Mouse (Mus musculus) Patski (cell line): ENCODE measurements around the gene Vil1. TPM values are rescaled to one million over a fixed set of nuclear protein-coding genes. Genes with fewer than 3 reads are reported as not detected.
A peak's percentile ranks its signal among the peaks of the same experiment; 100 is the strongest.

Experiments
- ATAC-seq: fragments of 100-300 bp; one replicate; pipeline ENCODE4 v1.8.0; 2021
- CTCF ChIA-PET: fragments of 350-600 bp; sonication (Branson Sonifier 250); formaldehyde crosslinking; loops from one replicate; lab custom pipeline; 2022; ENCODE audit warnings: inconsistent platforms; lab: Charles Lee
- POLR2A ChIA-PET: fragments of 350-600 bp; sonication (Branson Sonifier 250); formaldehyde crosslinking; loops from one replicate; lab custom pipeline; 2022; ENCODE audit warnings: antibody characterized with exemption, inconsistent platforms; lab: Charles Lee
- DNase-seq: peaks from one replicate; pipeline ENCODE4 v3.0.0-alpha.2; 2011; ENCODE audit warnings: low read depth, low spot score
- H3K27me3 ChIP-seq: fragments of 371-371 bp; one replicate; pipeline ENCODE4 v1.5.1; 2021
- CTCF ChIP-seq: fragments of 100-300 bp; IDR thresholded peaks from one replicate; pipeline ENCODE4 v1.5.1; 2021
- in situ Hi-C: fragments of 300-500 bp; cut with MboI; formaldehyde crosslinking; loops from 3 replicates; pipeline ENCODE4 v1.11.1; 2018; ENCODE audit warnings: low pct_unique_long_range_greater_than_20kb, mixed read lengths
- polyA plus RNA-seq: library from polyadenylated mRNA; unstranded; gene quantifications from one replicate; pipeline ENCODE4 v1.2.3, GENCODE M21; 2021

Gene Vil1
- polyA plus RNA-seq, 1 experiment from 2014 or later = 0.13 TPM

GRCm38 (mm10) chr1:74386714-74387385, 22.3 kb upstream of the Vil1 start:
- no peak for TF ChIP-seq CTCF
- in situ Hi-C loops = no loop called here
- peak; percentile 69 for ATAC-seq
- DNase-seq = peak; percentile 94
- POLR2A ChIA-PET = interaction anchor here (1.0 to 1.4 kb wide), 2 partner anchors 11 to 12 kb away, joined by 3 read pairs; no protein-coding TSS in a partner anchor
- no peaks in the 10 kb centered on the region for H3K27me3 ChIP-seq
- CTCF ChIA-PET = interaction anchor here (0.8 to 1.7 kb wide), 2 partner anchors 18 to 66 kb away, joined by 3 to 5 read pairs; no protein-coding TSS in a partner anchor

DNA sequence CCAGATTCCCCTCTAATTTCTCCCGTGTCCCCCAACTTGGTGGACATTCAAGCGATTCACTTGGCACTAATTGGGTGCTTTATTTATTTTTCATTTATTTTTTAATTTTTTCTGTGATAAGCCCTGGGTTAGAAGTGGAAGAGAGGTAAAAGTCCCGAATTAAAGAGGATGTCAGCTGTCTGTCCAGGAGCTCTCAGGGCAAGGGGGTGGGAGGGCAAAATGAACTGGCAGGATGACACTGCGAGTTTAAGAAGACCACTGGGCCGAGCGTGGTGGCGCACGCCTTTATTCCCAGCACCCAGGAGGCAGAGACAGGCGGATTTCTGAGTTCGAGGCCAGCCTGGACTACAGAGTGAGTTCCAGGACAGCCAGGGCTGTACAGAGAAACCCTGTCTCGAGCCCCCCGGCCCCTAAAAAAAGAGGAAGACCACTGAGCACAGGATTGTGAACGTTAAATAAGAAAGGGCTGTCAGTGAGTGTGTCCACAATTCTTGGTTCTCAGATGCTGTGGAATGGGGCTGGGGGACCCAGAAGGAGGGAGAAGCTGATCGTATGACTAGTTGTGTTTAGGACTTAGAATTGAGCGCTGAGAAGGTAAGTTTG, 21.7 kb upstream of the Vil1 start:
- no peak for DNase-seq
- POLR2A ChIA-PET = interaction anchor here (1.0 to 1.4 kb wide), 2 partner anchors 10 to 12 kb away, joined by 3 read pairs; no protein-coding TSS in a partner anchor
- ATAC-seq = no peak
- no peak for TF ChIP-seq CTCF
- H3K27me3 ChIP-seq = no peaks in the 10 kb centered on the region
- CTCF ChIA-PET = interaction anchor here (1.0 to 1.7 kb wide), 2 partner anchors 10 to 65 kb away, joined by 3 to 5 read pairs; no protein-coding TSS in a partner anchor
- in situ Hi-C loops = no loop called here

- CTCF ChIA-PET = interaction anchor here (1.0 kb wide), 1 partner anchor 9 kb away, joined by 3 read pairs; no protein-coding TSS in a partner anchor
- H3K27me3 ChIP-seq = no peaks in the 10 kb centered on the region
- DNase-seq (no peak), ATAC-seq (no peak)
- in situ Hi-C loops = no loop called here
- POLR2A ChIA-PET = no interaction called here
- no peak for TF ChIP-seq CTCF
Observed at GRCm38 (mm10) chr1:74388398-74388920, 20.7 kb upstream of the Vil1 start.

DNA sequence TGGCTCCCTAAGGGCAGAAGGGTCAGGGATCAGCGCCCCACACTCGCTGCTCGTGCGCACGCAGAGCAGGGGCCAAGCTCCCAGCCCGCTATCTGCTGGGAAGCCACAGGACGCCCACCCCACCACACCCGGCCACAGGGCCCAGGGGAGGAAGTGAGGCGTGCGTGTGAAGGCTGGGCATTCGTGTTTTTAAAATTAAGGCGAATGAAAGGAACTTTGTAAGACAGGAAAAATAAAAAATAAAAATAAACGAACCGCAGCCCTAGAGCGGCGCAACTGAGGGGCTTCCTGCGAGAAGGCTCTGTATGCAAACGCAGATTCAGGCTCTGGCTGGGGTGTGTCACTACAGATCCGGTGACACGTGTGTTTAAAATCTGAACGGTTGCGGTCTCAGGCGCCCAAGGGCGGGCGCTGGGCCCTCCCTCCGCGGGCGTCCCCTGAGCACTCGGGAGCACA, 19.3 kb upstream of the Vil1 start:
- DNase-seq (no peak), ATAC-seq (no peak)
- POLR2A ChIA-PET = no interaction called here
- CTCF ChIA-PET = no interaction called here
- in situ Hi-C loops = no loop called here
- no peaks in the 10 kb centered on the region for H3K27me3 ChIP-seq
- TF ChIP-seq CTCF = no peak

- ChIA-PET POLR2A (no interaction called here), CTCF (no interaction called here)
- DNase-seq = no peak
- no peaks in the 10 kb centered on the region for H3K27me3 ChIP-seq
- no peak for ATAC-seq
- in situ Hi-C loops = no loop called here
- no peak for TF ChIP-seq CTCF
Observed at GRCm38 (mm10) chr1:74390287-74390906, 18.8 kb upstream of the Vil1 start.

GRCm38 (mm10) chr1:74390924-74391748, 18.0 kb upstream of the Vil1 start, which contains the start of gene Ctdsp1:
Gene Ctdsp1 (plus strand): TSS chr1:74391509.
- CTCF ChIA-PET = no interaction called here
- in situ Hi-C loops = no loop called here
- DNase-seq (peak; percentile 75), ATAC-seq (peak; percentile 75)
- POLR2A ChIA-PET = interaction anchor here (0.6 kb wide), 1 partner anchor 136 kb away, joined by 3 read pairs; no protein-coding TSS in a partner anchor
- no peak for TF ChIP-seq CTCF
- no peaks in the 10 kb centered on the region for H3K27me3 ChIP-seq

- in situ Hi-C loops = no loop called here
- POLR2A ChIA-PET = interaction anchor here (0.6 kb wide), 1 partner anchor 137 kb away, joined by 3 read pairs; no protein-coding TSS in a partner anchor
Observed at GRCm38 (mm10) chr1:74391844-74392441, 17.2 kb upstream of the Vil1 start.

DNA sequence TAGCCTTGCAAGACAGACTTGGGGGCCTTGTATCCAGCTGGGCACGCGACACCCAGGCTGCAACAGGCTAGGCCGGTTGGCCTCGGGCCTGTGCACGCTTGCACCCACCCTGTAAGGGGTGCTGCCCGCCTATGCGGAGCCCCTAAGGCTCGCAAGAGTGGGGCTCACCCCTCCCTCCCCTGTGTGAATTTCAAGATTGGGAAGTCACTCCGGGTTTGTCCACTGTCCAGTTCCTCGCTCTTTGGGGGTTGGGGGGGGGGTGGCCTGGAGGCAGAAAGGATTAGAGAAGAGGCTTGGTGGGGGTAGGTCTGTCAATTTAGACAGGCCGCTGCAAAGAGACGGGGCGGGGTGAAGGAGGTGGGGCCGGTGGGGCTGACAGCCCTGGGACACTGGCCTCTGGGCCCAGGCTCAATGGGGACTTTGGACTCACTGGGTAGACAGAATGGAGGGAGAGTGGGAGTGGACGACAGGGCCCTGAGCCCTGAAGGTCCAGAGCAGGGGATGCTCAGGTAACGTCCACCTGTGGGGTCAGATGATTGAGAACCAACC, 16.7 kb upstream of the Vil1 start:
- in situ Hi-C loops = no loop called here
- H3K27me3 ChIP-seq = no peaks in the 10 kb centered on the region
- ChIA-PET POLR2A (no interaction called here), CTCF (no interaction called here)
- DNase-seq (no peak), ATAC-seq (no peak)
- no peak for TF ChIP-seq CTCF

More at GRCm38 (mm10) chr1:74391844-74392441, 17.2 kb upstream of the Vil1 start:
- CTCF ChIA-PET = no interaction called here
- H3K27me3 ChIP-seq = no peaks in the 10 kb centered on the region
- peak; percentile 57 for ATAC-seq
- no peak for TF ChIP-seq CTCF
- DNase-seq = no peak

DNA sequence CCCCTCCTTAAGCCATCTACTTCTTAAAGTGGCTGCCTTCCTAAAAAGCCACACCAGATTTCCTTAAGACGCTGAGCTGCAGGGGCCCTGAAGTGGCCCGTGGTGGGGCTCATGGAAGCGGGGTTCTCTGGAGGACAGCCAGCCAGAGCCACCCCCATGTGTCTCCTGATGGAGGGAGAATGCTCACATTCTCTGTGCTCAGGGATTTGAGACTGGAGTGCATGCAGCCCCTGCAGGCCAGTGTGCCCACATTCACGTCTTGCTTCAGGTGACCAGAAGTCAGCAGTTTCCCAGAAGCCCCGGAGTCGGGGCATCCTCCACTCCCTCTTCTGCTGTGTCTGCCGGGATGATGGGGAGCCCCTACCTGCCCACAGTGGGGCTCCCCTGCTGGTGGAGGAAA, 16.2 kb upstream of the Vil1 start:
- ATAC-seq (no peak), DNase-seq (no peak)
- ChIA-PET POLR2A (no interaction called here), CTCF (no interaction called here)
- in situ Hi-C loops = no loop called here
- TF ChIP-seq CTCF = no peak
- no peaks in the 10 kb centered on the region for H3K27me3 ChIP-seq
